Mouse (Mus musculus) olfactory bulb, adult 2 months (tissue): ENCODE results near the gene Hddc3.

ENCODE experiments used
- CTCF ChIP-seq: fragments of 200-500 bp; IDR thresholded peaks from 2 replicates; pipeline ENCODE4 v1.5.1; 2012; ENCODE audit warnings: low read depth, mild to moderate bottlenecking, low read length, moderate library complexity; ENCODE audit not compliant: insufficient read depth
- POLR2A ChIP-seq: fragments of 200-500 bp; IDR thresholded peaks from 2 replicates; pipeline ENCODE4 v1.6.1; 2012; ENCODE audit warnings: mild to moderate bottlenecking, low read depth, low read length, moderate library complexity; ENCODE audit not compliant: insufficient read depth

DNA sequence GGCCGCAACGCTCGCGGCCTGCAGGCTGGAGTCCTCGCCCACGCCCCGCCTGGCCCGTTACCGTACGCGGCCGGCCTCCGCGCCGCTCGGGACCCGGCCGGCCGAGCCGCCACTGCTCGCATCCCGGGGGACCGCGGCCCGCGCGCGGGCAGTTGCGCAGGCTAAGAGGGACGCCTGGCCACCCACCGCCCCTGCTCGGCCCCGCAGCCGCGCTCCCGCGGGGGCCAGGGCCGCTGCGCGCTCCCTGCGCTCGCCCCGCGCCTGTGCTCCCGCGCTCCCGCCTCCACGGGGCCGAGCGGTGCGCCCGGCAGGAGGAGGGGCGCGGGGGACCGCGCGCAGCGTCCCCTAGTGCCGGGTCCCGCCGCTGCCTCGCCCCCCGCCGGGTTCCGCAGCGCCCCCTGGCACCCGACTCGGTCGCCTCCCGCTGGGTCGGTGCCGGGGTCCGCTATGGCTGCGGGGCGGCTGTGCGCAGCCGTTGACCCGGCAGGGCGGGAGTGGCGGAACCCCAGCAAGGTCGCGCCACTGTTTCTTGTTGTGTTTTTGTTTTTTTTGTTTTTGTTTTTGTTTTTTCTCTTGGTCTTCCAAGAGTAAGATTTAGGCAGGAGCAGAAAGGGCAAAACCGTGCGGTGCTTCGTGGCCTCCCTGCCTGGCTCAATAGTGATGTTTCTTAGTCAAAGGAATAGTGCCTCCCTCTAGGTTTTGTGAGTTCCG, 28.3 kb downstream of the Hddc3 start, which contains the start of gene Man2a2:
- TF ChIP-seq POLR2A (0 out of 2 replicates have a peak, but pooled peaks have one; percentile 40), CTCF (peak; percentile 97)
